Mouse (Mus musculus) heart, adult 11 months (tissue): ENCODE data around the gene Marveld1.

ENCODE experiments used
- DNase-seq: peaks from one replicate; pipeline ENCODE4 v3.0.0; 2022

Gene Marveld1

GRCm38 (mm10) chr19:42176841-42177240 is 29.6 kb downstream of the Marveld1 start:
- DNase-seq, result no peak

DNA sequence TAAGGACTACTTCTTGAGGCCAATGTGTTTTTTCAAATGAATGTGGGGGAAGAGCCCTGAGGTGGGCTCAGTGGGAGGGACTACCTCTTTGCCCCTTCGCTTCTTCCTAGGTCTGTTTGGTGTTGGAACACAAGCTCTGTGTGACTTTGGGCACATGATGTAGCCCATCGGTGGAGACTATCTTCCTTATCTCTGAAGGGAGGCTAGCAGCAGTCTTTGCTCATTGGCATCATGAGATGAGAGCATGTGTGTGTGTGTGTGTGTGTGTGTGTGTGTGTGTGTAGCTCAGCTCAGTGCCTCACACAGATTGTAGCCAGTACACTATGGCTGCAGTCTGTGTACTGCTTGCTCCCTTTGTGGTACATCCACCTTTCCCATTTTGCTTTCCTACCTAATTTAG is 30.3 kb downstream of the Marveld1 start:
- no peak for DNase-seq

DNA sequence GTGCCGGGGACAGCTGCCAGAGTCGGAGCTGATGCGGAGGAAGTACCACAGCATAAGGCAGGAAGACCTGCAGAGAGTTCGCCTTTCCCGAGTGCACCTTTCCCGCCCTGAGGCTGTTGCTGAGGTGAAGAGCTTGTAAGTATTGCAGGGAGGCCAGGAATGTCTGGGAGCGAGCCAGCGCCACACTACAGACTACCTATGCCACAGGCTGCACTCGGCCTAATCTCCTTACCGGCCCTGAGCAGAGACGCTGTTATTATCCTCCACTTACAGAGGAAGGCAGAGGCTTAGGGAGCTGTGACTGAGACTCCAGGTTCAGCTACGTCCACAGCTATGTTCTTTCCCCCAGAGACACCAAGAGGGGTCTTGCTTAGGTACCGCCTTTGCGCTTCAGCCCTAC is 32.2 kb downstream of the Marveld1 start:
- DNase-seq, result no peak

DNA sequence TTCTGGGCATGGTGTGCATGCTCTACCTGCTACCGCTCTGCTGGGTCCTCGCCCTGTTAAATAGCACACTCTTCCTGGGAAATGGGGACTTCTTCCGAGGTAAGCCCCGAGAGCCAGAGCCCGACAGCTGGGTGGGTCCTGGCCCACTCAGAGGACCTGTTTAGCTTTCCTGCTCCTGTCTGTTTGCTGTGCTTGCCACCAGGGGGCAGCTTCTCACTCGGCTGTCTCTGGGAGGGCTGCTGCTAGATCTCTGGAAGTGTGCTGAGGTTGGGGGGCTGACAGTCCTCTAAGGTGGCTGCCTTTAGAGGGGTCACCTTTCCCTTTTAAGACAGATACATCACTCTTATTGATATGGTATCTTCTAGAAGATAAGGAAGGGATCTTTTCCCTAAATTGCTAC is 35.5 kb downstream of the Marveld1 start:
- DNase-seq, result no peak

- no peak for DNase-seq
Measured at GRCm38 (mm10) chr19:42189735-42190134, 42.5 kb downstream of the Marveld1 start.

GRCm38 (mm10) chr19:42190494-42190893 is 43.3 kb downstream of the Marveld1 start:
- DNase-seq, result peak; percentile 94

GRCm38 (mm10) chr19:42193311-42193710 is 46.1 kb downstream of the Marveld1 start:
- no peak for DNase-seq

GRCm38 (mm10) chr19:42196378-42196777 is 49.2 kb downstream of the Marveld1 start:
- no peak for DNase-seq

DNA sequence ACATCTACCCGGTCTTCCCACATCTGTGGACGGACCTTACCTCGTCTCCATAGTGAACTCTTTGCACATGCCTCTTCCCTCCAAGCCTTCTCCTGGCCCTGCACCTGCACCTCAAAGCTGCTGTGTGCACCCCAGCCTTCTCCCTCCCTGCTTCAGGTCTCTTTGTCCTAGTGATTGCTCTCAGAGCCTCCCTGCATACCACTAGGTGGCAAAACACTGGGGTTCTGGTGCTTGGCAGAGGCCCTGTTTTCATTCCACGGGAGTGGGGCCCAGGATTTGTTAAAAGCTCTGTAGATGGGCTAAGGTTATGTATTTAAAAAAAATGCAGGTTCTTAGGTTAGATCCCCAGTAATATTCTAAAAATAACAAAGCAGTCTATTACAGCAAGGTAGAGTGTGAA is 49.9 kb downstream of the Marveld1 start:
- no peak for DNase-seq

- no peak for DNase-seq
Measured at GRCm38 (mm10) chr19:42198026-42198425, 50.8 kb downstream of the Marveld1 start.
